Mouse (Mus musculus) lung, postnatal 0 days (tissue): ENCODE measurements around the gene Il17rb.

ENCODE experiments used
- CTCF ChIP-seq: IDR thresholded peaks from 2 replicates; pipeline ENCODE4 v1.5.1; 2016; ENCODE audit warnings: antibody characterized with exemption, mild to moderate bottlenecking
- EP300 ChIP-seq: IDR thresholded peaks from 2 replicates; pipeline ENCODE4 v1.6.1; 2016; ENCODE audit warnings: antibody characterized with exemption, mild to moderate bottlenecking, control low read depth

DNA sequence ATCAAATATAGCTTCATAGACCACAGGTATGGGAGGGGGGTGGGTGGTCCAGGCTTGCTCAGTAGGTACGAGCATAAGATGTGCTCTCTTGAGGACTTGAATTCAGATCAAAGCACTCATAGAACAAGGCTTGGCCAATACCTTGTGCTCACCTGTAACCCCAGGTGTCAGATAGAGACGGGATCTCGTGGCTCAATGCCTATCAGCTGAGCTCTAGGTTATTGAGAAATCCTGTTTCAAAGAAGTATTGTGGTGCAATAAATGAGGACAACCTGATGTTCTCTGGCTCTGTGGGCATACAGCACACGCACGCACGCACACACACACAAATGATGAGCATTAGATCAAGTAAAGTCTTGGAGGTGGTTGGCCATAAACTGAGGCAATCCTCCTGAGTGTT lies 31.8 kb downstream of the Il17rb start:
- TF ChIP-seq CTCF (no peak), EP300 (no peak)
